28 mouse cellular contexts compared by ENCODE assay signal in the genomic region with DNA sequence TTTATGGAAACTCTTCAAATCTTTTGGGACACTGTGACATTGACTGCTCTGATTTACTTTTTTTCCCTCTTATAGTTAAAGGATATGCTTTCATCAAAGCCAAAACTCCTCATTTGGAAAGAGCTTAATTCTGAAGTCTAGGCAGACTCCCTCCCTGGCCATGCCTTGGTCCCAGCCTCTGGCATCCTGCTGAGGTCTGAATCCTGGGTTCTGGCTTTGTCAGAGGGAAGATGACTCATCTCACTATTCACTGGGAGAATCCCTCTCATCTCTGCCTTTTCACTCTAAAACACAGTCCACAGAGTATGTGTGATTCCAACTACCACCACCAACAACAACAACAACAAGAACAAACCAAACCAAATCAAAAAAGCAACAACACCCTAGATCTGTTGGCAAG. TPM values are rescaled to one million over a fixed set of nuclear protein-coding genes. Genes with fewer than 3 reads are reported as not detected.
"Had no signal": no experiment of that assay in that cellular context is flagged by ENCODE, and none has a peak within 500 bp of the region (broad histone marks: within the 10 kb centered on the region; RNA-seq: fewer than 3 reads in every experiment).

No protein-coding gene starts in this region.

- H3K4me1 ChIP-seq: liver, embryonic 13.5 days; neural tube, embryonic 13.5 days had no signal

- DNase-seq: kidney, postnatal 25 days; layer of hippocampus, postnatal 36 days; liver, embryonic 13.5 days; lung, adult 2 months; lung, postnatal 14 days; lung, postnatal 4 days; retina, postnatal 1 day; thymus, adult 18-20 months; thymus, postnatal 36 days had no signal

- H3K27ac ChIP-seq: kidney, postnatal 0 days; left cerebral cortex, adult 2 months; liver, embryonic 13.5 days; midbrain, embryonic 13.5 days; neural tube, embryonic 13.5 days had no signal

- ATAC-seq: midbrain, embryonic 13.5 days; midbrain, embryonic 16.5 days had no signal

- H3K4me3 ChIP-seq: left cerebral cortex, adult 2 months; liver, embryonic 13.5 days; midbrain, embryonic 13.5 days; myocyte; neural tube, embryonic 13.5 days had no signal

RNA-seq across cellular contexts. Expression of a gene that starts 56.6 kb away (rescaled TPM):
- total RNA-seq: liver, adult 2 months; megakaryocyte, adult 5-6 weeks; monocyte, adult 5-6 weeks; neutrophil, adult 5-6 weeks had no signal
- polyA plus RNA-seq: kidney, postnatal 0 days; large intestine, adult 2 months; limb, embryonic 11.5 days; limb, embryonic 14.5 days; liver, adult 2 months; liver, embryonic 13.5 days; liver, embryonic 16.5 days; lung, adult 2 months; myocyte; small intestine, adult 2 months; spleen, adult 2 months; stomach, embryonic 16.5 days; testis, adult 2 months; urinary bladder, adult 2 months had no signal

RNA-seq across cellular contexts. Expression of a gene that starts 58.6 kb away (rescaled TPM):
- total RNA-seq: liver, adult 2 months; megakaryocyte, adult 5-6 weeks; monocyte, adult 5-6 weeks; neutrophil, adult 5-6 weeks had no signal
- polyA plus RNA-seq: liver, adult 2 months; myocyte; spleen, adult 2 months had no signal
